Mouse (Mus musculus) testis, postnatal 14 days (tissue): Measurements from ENCODE around the gene Nabp2.

ENCODE experiments used
- DNase-seq: peaks from one replicate; pipeline ENCODE4 v3.0.0; 2021; ENCODE audit warnings: low spot score

Gene Nabp2

DNA sequence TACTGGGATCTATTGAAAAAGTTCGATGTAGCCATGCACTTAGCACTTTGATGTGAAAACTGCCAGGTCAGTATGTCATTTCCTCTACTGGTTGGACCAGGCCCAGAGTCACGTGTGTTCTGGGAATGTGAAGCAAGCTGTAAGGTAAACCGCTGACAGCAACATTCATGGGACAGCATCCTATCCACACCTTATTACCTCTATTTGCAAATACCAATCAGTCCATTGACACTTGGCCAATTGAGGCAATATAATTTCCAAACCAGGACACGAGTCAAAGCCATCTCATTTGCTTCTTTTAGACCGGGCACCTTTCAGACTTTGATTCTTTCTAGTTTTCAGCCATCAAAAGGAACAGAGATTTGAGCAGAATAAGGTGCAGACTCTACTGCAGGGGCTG is 17.8 kb upstream of the Nabp2 start:
- DNase-seq = no peak

GRCm38 (mm10) chr10:128425260-128425659 is 14.0 kb upstream of the Nabp2 start:
- DNase-seq = no peak

- DNase-seq = no peak
These were observed 13.3 kb upstream of the Nabp2 start for GRCm38 (mm10) chr10:128424604-128425003.

GRCm38 (mm10) chr10:128422426-128422825 is 11.1 kb upstream of the Nabp2 start:
- DNase-seq = no peak

DNA sequence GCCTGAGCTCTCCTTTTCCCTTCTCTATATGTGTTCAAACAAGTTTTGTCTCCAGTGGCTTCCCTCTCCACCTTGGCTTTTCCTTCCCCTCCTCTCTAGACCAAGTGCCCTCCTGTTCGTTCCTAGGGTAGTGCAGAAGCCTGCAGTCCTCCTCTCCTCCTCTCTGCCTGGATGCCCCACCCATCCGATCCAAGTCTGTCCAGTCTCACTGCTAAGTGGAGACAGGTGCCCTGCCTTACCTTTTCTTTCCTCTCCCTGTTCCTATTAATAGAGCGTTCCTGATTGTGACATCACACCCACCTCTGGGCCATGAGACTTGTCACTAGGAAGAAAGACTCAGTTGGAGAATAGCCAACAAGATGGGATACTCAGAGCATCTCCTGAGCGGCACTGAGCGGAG is 3.6 kb upstream of the Nabp2 start:
- no peak for DNase-seq

- DNase-seq = no peak
These were observed 1.8 kb upstream of the Nabp2 start for GRCm38 (mm10) chr10:128413076-128413475.

DNA sequence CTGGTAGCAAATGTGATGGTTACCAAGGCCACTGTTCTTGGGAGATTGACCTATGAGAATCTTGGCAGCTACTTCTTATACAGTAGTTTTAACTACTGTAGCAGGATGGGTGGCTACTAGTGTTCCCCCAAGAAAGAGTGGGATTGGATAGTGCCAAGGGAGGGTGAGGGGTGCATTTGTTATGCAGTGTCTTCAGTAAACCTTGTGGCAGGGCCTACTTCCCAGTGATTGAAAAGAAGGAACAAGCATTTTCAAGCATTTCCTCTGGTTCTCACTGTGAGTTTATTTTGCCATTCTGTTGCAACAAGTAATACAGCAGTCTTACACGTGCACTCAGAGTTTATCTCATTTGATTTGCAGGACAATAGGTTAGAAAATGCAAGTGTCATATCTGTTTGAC is 1.3 kb upstream of the Nabp2 start:
- DNase-seq = no peak

GRCm38 (mm10) chr10:128412055-128412381 is 726 bp upstream of the Nabp2 start:
- no peak for DNase-seq

GRCm38 (mm10) chr10:128410560-128410845 is 789 bp downstream of the Nabp2 start:
- DNase-seq = no peak

DNA sequence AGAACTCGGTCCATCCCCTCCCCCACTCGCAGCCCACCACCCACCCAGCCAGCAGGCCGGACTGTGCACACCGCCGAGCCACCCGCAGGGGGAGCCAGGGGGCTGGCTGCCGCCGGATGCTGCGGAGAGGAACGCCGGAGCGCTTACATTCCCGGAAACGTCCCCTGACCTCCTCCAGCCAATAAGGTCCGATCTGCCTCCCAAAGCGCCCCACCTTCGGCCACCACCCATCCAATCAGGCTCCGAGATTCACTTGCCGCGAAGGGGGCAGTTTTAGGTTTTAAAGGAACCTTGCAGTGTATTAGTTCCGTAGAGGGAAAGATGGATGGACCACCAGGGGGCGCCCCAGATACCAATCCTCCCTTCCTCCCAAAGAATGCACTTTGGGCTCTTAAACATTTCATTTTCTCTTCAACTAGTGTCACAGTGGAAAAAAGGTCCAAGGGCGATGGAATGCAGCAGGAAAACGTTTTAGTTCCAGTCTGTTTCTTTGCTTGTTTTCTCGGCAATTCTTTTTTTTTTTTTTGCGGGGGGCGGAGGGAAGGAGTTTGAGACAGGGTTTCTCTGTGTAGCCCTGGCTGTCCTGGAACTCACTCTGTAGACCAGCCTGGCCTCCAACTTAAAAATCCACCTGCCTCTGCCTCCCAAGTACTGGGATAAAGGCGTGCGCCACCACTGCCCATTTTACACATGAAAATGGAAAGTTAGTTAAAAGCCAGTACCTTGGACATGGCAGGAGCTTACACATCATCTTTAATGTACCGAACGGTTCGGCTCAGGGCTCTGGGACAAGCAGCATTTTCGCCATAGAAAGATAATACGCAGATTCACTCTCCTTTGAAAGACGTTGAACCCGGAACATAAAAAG is 1.4 kb downstream of the Nabp2 start:
- DNase-seq = peak; percentile 96

- DNase-seq = peak; percentile 42
These were observed 2.4 kb downstream of the Nabp2 start for GRCm38 (mm10) chr10:128408591-128409535.

DNA sequence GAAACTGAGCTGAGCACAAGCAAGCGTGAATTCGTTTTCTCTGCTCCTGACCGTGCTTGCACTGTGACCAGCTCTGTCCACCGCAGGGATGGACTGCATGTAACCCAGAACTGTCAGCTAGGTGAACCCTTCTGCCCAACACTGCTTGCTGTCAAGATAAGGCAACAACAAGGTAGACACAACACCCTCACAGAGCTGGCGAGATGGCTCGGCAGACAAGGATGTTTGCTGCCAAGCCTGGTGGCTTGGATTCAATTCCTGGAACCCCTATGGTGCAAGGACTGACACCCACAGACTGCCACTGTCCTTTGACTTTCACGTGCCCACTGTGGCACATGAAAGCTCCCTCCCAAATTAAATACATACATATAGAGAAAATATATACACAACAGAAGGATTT is 7.4 kb downstream of the Nabp2 start:
- DNase-seq = no peak

- no peak for DNase-seq
These were observed 9.7 kb downstream of the Nabp2 start for GRCm38 (mm10) chr10:128401638-128402037.

GRCm38 (mm10) chr10:128401056-128401455 is 10.2 kb downstream of the Nabp2 start, which contains the start of gene Slc39a5:
TSS of gene Slc39a5 (minus strand) at chr10:128401229.
- no peak for DNase-seq

DNA sequence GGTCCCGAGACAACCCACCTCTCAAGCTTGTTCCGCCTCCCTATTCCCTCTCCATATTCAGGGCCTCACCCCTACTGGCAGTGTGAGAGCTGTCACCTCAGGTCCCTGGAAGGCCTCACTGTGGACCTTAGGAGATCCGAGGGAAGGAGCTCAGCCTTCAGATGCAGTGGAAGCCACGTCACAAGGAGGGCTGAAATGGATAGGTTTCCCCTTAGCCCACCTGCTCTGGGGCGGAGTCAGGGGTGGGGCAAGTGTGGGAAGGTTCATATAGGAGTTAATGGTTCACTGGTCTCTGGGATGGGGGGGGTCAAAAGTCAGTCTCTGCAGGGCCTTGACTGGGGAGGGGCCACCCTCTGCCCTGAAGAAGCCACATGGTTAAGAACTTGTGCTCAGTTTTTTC is 11.0 kb downstream of the Nabp2 start:
- no peak for DNase-seq

DNA sequence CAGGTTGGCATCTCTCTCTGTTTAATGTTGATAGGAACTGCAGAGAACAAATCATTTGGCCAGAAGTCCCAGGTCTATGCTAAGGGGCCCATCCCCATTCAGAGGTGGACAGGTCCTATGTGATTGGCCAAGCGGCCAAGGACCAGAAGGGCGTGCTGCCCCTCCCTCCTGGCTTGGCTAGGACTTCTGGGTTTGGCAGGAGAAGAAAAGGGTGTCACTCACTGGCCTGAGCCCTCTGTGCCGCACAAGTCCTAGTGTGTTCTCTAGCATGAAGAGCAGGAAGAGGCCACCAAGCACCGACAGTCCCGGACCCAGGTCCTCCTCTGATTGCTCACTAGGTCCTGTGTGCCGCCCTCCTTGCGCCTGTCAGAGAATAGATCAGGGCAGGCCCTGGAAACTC is 13.8 kb downstream of the Nabp2 start:
- DNase-seq = no peak

DNA sequence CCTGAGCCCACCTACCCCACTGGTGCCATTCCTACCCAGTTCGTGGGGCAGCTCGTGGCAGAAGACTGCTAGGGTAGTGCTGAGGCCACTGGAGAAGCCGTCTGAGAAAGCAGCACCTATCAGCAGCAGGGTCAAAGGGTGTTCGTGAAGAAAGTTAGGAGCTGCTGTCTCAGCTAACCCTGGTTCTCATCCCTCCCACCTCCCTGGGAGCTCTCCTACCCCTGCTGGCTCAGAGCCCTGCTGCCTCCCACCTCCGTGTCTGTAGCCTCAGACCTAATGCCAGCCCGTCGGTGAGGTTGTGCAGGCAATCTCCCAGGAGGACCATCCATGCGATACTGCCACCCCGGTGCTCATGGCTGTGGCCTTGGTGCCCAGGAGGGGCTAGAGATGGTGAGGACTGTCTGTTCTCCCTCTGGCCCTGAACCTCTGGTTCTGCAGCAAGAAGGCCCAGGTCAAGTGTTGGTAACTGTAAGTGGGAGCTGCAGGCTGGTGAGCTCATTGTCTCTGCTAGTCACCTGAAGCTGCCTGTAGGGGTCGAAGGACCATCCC is 14.5 kb downstream of the Nabp2 start:
- DNase-seq = no peak

- DNase-seq = no peak
These were observed 15.1 kb downstream of the Nabp2 start for GRCm38 (mm10) chr10:128396017-128396673.

GRCm38 (mm10) chr10:128391850-128392249 is 19.4 kb downstream of the Nabp2 start:
- DNase-seq = no peak

DNA sequence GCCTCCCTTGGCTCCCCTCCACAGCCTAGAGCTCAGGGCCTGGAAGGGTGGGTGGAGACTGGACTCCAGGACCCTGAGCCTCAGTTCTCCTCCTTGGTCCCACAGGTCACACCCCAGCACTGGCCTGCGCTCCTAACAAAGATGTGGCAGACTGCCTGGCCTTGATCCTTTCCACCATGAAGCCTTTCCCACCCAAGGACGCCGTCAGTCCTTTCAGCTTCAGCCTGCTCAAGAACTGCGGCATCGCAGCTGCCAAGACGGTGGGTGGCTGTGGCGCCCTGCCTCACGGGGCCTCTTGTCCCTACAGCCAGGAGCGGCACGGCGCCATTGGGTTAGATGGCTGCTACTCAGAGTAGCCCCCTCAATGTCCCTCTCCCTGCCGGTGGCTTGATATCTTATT is 20.9 kb downstream of the Nabp2 start:
- no peak for DNase-seq

DNA sequence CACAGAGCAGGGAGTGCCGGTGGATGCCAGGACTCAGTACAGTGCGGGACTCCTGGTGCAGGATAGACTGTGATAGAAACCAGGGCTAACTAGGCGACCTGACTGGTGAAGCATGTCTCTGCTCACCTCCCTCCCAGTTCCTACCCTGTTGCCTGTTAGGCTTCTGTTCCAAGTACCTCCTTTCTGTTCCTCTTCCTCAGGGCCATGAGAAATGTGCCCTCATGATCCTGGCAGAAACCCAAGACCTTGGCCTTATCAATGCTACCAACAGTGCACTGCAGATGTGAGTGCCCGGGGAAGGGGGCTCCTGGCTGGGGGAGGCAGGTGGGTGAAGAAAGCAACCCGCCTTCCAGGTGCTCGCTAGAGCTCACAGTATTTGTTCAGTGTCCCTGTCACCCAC is 21.7 kb downstream of the Nabp2 start:
- DNase-seq = no peak

- DNase-seq = no peak
These were observed 22.4 kb downstream of the Nabp2 start for GRCm38 (mm10) chr10:128388941-128389340.
